Mouse (Mus musculus): ENCODE results near the gene Myh6.
"Not testable (repeated sequence)": the region's sequence is repeated elsewhere in the genome, so short reads cannot be mapped to it uniquely, and the experiment has no call there.

The Myh6 gene

GRCm38 (mm10) chr14:54994136-54994868 is 27.6 kb upstream of the Myh6 start, which contains the start of gene Myh7:
TSS of gene Myh7 (minus strand) at chr14:54994626.
- DNase-seq (ENCODE audit: low read depth) = no peak

- no peak for DNase-seq (ENCODE audit: low read depth)
Observed at GRCm38 (mm10) chr14:54993636-54994035, 26.9 kb upstream of the Myh6 start.

- DNase-seq (ENCODE audit: low read depth) = no peak
Observed at GRCm38 (mm10) chr14:54992196-54992595, 25.5 kb upstream of the Myh6 start.

- no peak for DNase-seq (ENCODE audit: low read depth)
Observed at GRCm38 (mm10) chr14:54989886-54990441, 23.2 kb upstream of the Myh6 start.

GRCm38 (mm10) chr14:54988882-54989281 is 22.2 kb upstream of the Myh6 start:
- no peak for DNase-seq (ENCODE audit: low read depth)

GRCm38 (mm10) chr14:54988350-54988874 is 21.7 kb upstream of the Myh6 start:
- not testable (repeated sequence) for DNase-seq (ENCODE audit: low read depth)

- DNase-seq (ENCODE audit: low read depth) = no peak
Observed at GRCm38 (mm10) chr14:54981934-54982333, 15.2 kb upstream of the Myh6 start.

- DNase-seq (ENCODE audit: low read depth) = no peak
Observed at GRCm38 (mm10) chr14:54978664-54979063, 11.9 kb upstream of the Myh6 start.

GRCm38 (mm10) chr14:54976633-54977032 is 9.9 kb upstream of the Myh6 start, which contains the start of gene Gm17428:
TSS of gene Gm17428 (plus strand) at chr14:54976933.
- no peak for DNase-seq (ENCODE audit: low read depth)

- DNase-seq (ENCODE audit: low read depth) = no peak
Observed at GRCm38 (mm10) chr14:54974068-54974791, 7.5 kb upstream of the Myh6 start.

GRCm38 (mm10) chr14:54972786-54973185 is 6.1 kb upstream of the Myh6 start:
- not testable (repeated sequence) for DNase-seq (ENCODE audit: low read depth)

GRCm38 (mm10) chr14:54968344-54968743 is 1.6 kb upstream of the Myh6 start:
- DNase-seq (ENCODE audit: low read depth) = no peak

GRCm38 (mm10) chr14:54967874-54968273 is 1.1 kb upstream of the Myh6 start:
- no peak for DNase-seq (ENCODE audit: low read depth)

- DNase-seq (ENCODE audit: low read depth) = no peak
Observed at GRCm38 (mm10) chr14:54965631-54966030, 1.1 kb downstream of the Myh6 start.

GRCm38 (mm10) chr14:54965044-54965443 is 1.7 kb downstream of the Myh6 start:
- no peak for DNase-seq (ENCODE audit: low read depth)

GRCm38 (mm10) chr14:54963727-54964126 is 3.0 kb downstream of the Myh6 start:
- no peak for DNase-seq (ENCODE audit: low read depth)

- DNase-seq (ENCODE audit: low read depth) = no peak
Observed at GRCm38 (mm10) chr14:54962714-54963113, 4.0 kb downstream of the Myh6 start.

GRCm38 (mm10) chr14:54961487-54961886 is 5.2 kb downstream of the Myh6 start:
- DNase-seq (ENCODE audit: low read depth) = no peak

GRCm38 (mm10) chr14:54960769-54961168 is 6.0 kb downstream of the Myh6 start:
- DNase-seq (ENCODE audit: low read depth) = no peak

GRCm38 (mm10) chr14:54959853-54960613 is 6.7 kb downstream of the Myh6 start:
- not testable (repeated sequence) for DNase-seq (ENCODE audit: low read depth)

GRCm38 (mm10) chr14:54959197-54959596 is 7.5 kb downstream of the Myh6 start:
- no peak for DNase-seq (ENCODE audit: low read depth)

- no peak for DNase-seq (ENCODE audit: low read depth)
Observed at GRCm38 (mm10) chr14:54958503-54958902, 8.2 kb downstream of the Myh6 start.
